Mouse (Mus musculus): Measurements from ENCODE around the gene Gm21789.
"Not testable (repeated sequence)": the region's sequence is repeated elsewhere in the genome, so short reads cannot be mapped to it uniquely, and the experiment has no call there.

The Gm21789 gene

DNA sequence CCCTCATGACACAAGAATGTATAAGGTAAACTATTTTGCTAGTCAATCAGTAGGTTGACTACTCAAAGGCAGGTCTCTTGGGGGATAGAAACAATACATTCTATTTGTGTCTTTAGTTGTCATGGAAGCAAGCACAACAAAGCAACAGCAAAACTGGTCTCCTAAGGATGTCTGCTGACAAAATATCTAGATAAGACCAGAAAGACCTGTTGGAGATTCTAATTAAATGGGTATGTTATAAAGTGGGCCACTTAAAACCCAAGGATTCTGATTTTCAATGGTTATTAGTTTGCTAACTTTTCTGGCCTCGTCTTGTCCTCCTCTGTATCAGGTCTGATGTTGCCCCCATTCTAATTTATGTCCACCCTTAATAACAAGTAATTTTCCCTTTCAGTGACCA, at the start of gene Gm21789:
Gm21789 (plus strand) TSS at position 301 of the 400 bp plus-strand sequence.
- DNase-seq (ENCODE audit: low spot score), result not testable (repeated sequence)

DNA sequence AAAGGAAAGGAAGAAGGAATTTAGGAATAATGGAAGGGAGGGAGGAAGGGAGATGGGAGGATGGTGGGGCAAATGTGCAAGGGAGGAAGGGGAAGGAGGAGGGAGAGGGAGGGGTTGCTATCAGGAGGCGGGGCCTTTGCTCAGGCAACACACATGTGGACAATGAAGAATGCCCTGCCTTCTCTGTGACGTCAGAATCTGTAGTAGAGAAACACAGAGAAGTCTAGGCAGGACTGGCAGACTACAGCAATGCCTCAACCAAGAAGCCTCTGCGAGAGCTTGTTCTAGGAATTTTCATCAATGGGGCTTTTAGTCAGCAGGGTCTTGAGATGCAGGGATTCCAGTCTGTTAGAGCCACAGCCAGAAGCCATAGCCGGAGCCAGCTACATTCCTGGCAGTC, 47.2 kb upstream of the Gm21789 start, which contains the start of gene Btbd35f30:
Btbd35f30 (plus strand) TSS at position 301 of the 400 bp plus-strand sequence.
- DNase-seq (ENCODE audit: low spot score), result not testable (repeated sequence)

DNA sequence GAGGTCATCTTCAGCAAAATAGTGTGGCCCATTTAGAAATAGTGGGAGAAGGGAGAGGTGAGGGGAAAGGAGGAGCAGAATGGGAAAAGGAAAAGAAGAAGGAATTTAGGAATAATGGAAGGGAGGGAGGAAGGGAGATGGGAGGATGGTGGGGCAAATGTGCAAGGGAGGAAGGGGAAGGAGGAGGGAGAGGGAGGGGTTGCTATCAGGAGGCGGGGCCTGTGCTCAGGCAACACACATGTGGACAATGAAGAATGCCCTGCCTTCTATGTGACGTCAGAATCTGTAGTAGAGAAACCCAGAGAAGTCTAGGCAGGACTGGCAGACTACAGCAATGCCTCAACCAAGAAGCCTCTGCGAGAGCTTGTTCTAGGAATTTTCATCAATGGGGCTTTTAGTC, 32.0 kb downstream of the Gm21789 start, which contains the start of gene Btbd35f5:
Btbd35f5 (plus strand) TSS at position 301 of the 400 bp plus-strand sequence.
- not testable (repeated sequence) for DNase-seq (ENCODE audit: low spot score)
